Mouse (Mus musculus): ENCODE measurements around the gene Sipa1l1.

GRCm38 (mm10) chr12:82213056-82213455 is 43.9 kb downstream of the Sipa1l1 start:
- no peak for TF ChIP-seq CTCF (IDR thresholded peaks at IDR 0.05; ENCODE audit: low read depth, low read length)
- TF ChIP-seq TAL1 (conservative IDR thresholded peaks at IDR 0.05; ENCODE audit: low read depth, low read length), result no peak
- no peak for TF ChIP-seq GATA1 (IDR thresholded peaks at IDR 0.05; ENCODE audit: borderline replicate concordance, low read length)

Data from G1E (cell line).